Mouse (Mus musculus) intestine, embryonic 15.5 days (tissue): ENCODE results near the gene Igf1. TPM values are rescaled to one million over a fixed set of nuclear protein-coding genes. Genes with fewer than 3 reads are reported as not detected.

Experiments
- ATAC-seq: fragments of 200-750 bp; cut with Nextera tagmentation; 2 replicates; pipeline ENCODE4 v1.8.0; 2017; ENCODE audit warnings: moderate TSS enrichment, moderate library complexity
- H3K27ac ChIP-seq: fragments of 300-500 bp; sonication (generic); 2 replicates; pipeline ENCODE4 v1.5.1; 2015; ENCODE audit warnings: mild to moderate bottlenecking, inconsistent platforms
- H3K27me3 ChIP-seq: fragments of 300-500 bp; sonication (generic); replicated peaks from 2 replicates; pipeline ENCODE4 v1.6.1; 2015; ENCODE audit warnings: inconsistent platforms
- H3K36me3 ChIP-seq: fragments of 300-500 bp; sonication (generic); 2 replicates; pipeline ENCODE4 v1.6.1; 2015; ENCODE audit warnings: inconsistent platforms
- H3K4me1 ChIP-seq: fragments of 300-500 bp; sonication (generic); replicated peaks from 2 replicates; pipeline ENCODE4 v1.6.1; 2015; ENCODE audit warnings: inconsistent platforms
- H3K4me2 ChIP-seq: fragments of 300-500 bp; sonication (generic); replicated peaks from 2 replicates; pipeline ENCODE4 v1.6.1; 2015; ENCODE audit warnings: mild to moderate bottlenecking, inconsistent platforms
- H3K4me3 ChIP-seq: fragments of 300-500 bp; sonication (generic); replicated peaks from 2 replicates; pipeline ENCODE4 v1.5.1; 2015; ENCODE audit warnings: inconsistent platforms
- H3K9ac ChIP-seq: fragments of 300-500 bp; sonication (generic); 2 replicates; pipeline ENCODE4 v1.6.1; 2015; ENCODE audit warnings: inconsistent platforms
- H3K9me3 ChIP-seq: fragments of 300-500 bp; sonication (generic); 2 replicates; pipeline ENCODE4 v1.6.1; 2016; ENCODE audit warnings: inconsistent platforms
- WGBS: fragments of 180-500 bp; shearing (Covaris S2); methylation state at CpG from one replicate; pipeline ENCODE4 v1.1.7; 2015; 5-methylcytosine and 5-hydroxymethylcytosine counted together
- polyA plus RNA-seq: library from polyadenylated mRNA; unstranded; fragments of >200 nt; fragmentation: Nextera tagmentation; extraction: Ambion mirVana; gene quantifications from 2 replicates; pipeline ENCODE4 v1.2.1, GENCODE M21; 2015

Gene Igf1
- 43.4 and 52.5 TPM in 2 replicates for polyA plus RNA-seq

GRCm38 (mm10) chr10:87858013-87858806 is at the start of gene Igf1:
Gene Igf1, plus strand, starts transcription at chr10:87858265.
- Histone ChIP-seq H3K9me3 (no peaks in the 10 kb centered on the region), H3K36me3 (no peaks in the 10 kb centered on the region), H3K27me3 (no peaks in the 10 kb centered on the region), H3K4me3 (peak within 1 kb of the TSS; percentile 51), H3K4me1 (peaks cover 12% of the 10 kb centered on the region), H3K4me2 (peak within 1 kb of the TSS; percentile 86), H3K27ac (peak within 1 kb of the TSS; percentile 80; the same call in 1 of the 2 replicates), H3K9ac (no peak within 1 kb of the TSS)
- WGBS, result 32% methylated on average over 5 of the region's 5 CpGs
- peak; percentile 39; the same call in 1 of the 2 replicates for ATAC-seq

GRCm38 (mm10) chr10:87812157-87813072 is 45.6 kb upstream of the Igf1 start:
- Histone ChIP-seq H3K36me3 (no peaks in the 10 kb centered on the region), H3K9me3 (no peaks in the 10 kb centered on the region), H3K4me2 (0 out of 2 replicates have a peak overlapping the region, but pooled peaks have one; percentile 1), H3K9ac (no peak overlapping the region), H3K4me1 (no peaks in the 10 kb centered on the region), H3K27me3 (no peaks in the 10 kb centered on the region), H3K4me3 (no peak overlapping the region), H3K27ac (no peak overlapping the region)
- WGBS, result 25% methylated on average over 8 of the region's 8 CpGs
- no peak for ATAC-seq

GRCm38 (mm10) chr10:87813073-87813590 is 44.9 kb upstream of the Igf1 start:
- no peaks in the 10 kb centered on the region for H3K9me3 ChIP-seq
- H3K4me1 ChIP-seq, result no peaks in the 10 kb centered on the region
- no peaks in the 10 kb centered on the region for H3K36me3 ChIP-seq
- H3K27ac ChIP-seq, result no peak overlapping the region
- H3K4me2 ChIP-seq, result 0 out of 2 replicates have a peak overlapping the region, but pooled peaks have one; percentile 1
- no peak overlapping the region for H3K9ac ChIP-seq
- H3K27me3 ChIP-seq, result no peaks in the 10 kb centered on the region
- 21% methylated on average over 3 of the region's 3 CpGs for WGBS
- no peak overlapping the region for H3K4me3 ChIP-seq
- ATAC-seq, result peak; percentile 23; the same call in 1 of the 2 replicates

- no peak overlapping the region for H3K4me2 ChIP-seq
- no peak overlapping the region for H3K4me3 ChIP-seq
- no peaks in the 10 kb centered on the region for H3K27me3 ChIP-seq
- no peaks in the 10 kb centered on the region for H3K4me1 ChIP-seq
- H3K36me3 ChIP-seq, result no peaks in the 10 kb centered on the region
- WGBS, result 82% methylated on average over 4 of the region's 4 CpGs
- H3K9me3 ChIP-seq, result no peaks in the 10 kb centered on the region
- no peak overlapping the region for H3K27ac ChIP-seq
- ATAC-seq, result no peak
- H3K9ac ChIP-seq, result no peak overlapping the region
Measured at GRCm38 (mm10) chr10:87816861-87817260, 41.2 kb upstream of the Igf1 start.

- WGBS, result 59% methylated on average over 7 of the region's 7 CpGs
- H3K27ac ChIP-seq, result no peak overlapping the region
- no peak overlapping the region for H3K9ac ChIP-seq
- no peaks in the 10 kb centered on the region for H3K9me3 ChIP-seq
- no peaks in the 10 kb centered on the region for H3K27me3 ChIP-seq
- no peaks in the 10 kb centered on the region for H3K4me1 ChIP-seq
- no peak overlapping the region for H3K4me2 ChIP-seq
- no peak overlapping the region for H3K4me3 ChIP-seq
- ATAC-seq, result no peak
- H3K36me3 ChIP-seq, result no peaks in the 10 kb centered on the region
Measured at GRCm38 (mm10) chr10:87817786-87818185, 40.3 kb upstream of the Igf1 start.

- no peak overlapping the region for H3K27ac ChIP-seq
- 61% methylated on average over 10 of the region's 10 CpGs for WGBS
- ATAC-seq, result no peak
- H3K9me3 ChIP-seq, result no peaks in the 10 kb centered on the region
- H3K27me3 ChIP-seq, result no peaks in the 10 kb centered on the region
- H3K9ac ChIP-seq, result no peak overlapping the region
- no peaks in the 10 kb centered on the region for H3K36me3 ChIP-seq
- no peak overlapping the region for H3K4me2 ChIP-seq
- H3K4me1 ChIP-seq, result no peaks in the 10 kb centered on the region
- no peak overlapping the region for H3K4me3 ChIP-seq
Measured at GRCm38 (mm10) chr10:87821906-87822305, 36.2 kb upstream of the Igf1 start.

- Histone ChIP-seq H3K9me3 (no peaks in the 10 kb centered on the region), H3K9ac (no peak overlapping the region), H3K36me3 (no peaks in the 10 kb centered on the region), H3K27ac (no peak overlapping the region), H3K4me3 (no peak overlapping the region), H3K4me2 (no peak overlapping the region), H3K27me3 (no peaks in the 10 kb centered on the region), H3K4me1 (no peaks in the 10 kb centered on the region)
- no peak for ATAC-seq
- WGBS, result 89% methylated on average over 2 of the region's 2 CpGs
Measured at GRCm38 (mm10) chr10:87830012-87830411, 28.1 kb upstream of the Igf1 start.

GRCm38 (mm10) chr10:87830639-87831038 is 27.4 kb upstream of the Igf1 start:
- Histone ChIP-seq H3K27me3 (no peaks in the 10 kb centered on the region), H3K4me1 (no peaks in the 10 kb centered on the region), H3K4me3 (no peak overlapping the region), H3K9me3 (no peaks in the 10 kb centered on the region), H3K4me2 (no peak overlapping the region), H3K36me3 (no peaks in the 10 kb centered on the region), H3K27ac (no peak overlapping the region), H3K9ac (no peak overlapping the region)
- no peak for ATAC-seq
- WGBS, result 87% methylated on average over 2 of the region's 2 CpGs

GRCm38 (mm10) chr10:87832101-87832500 is 26.0 kb upstream of the Igf1 start:
- H3K4me1 ChIP-seq, result no peaks in the 10 kb centered on the region
- H3K27ac ChIP-seq, result no peak overlapping the region
- no peaks in the 10 kb centered on the region for H3K36me3 ChIP-seq
- no peak overlapping the region for H3K4me3 ChIP-seq
- H3K9me3 ChIP-seq, result no peaks in the 10 kb centered on the region
- no peak overlapping the region for H3K9ac ChIP-seq
- 88% methylated on average over 1 of the region's 1 CpGs for WGBS
- H3K27me3 ChIP-seq, result no peaks in the 10 kb centered on the region
- no peak overlapping the region for H3K4me2 ChIP-seq
- no peak for ATAC-seq

- no peak overlapping the region for H3K27ac ChIP-seq
- H3K9me3 ChIP-seq, result no peaks in the 10 kb centered on the region
- ATAC-seq, result no peak
- no peak overlapping the region for H3K4me2 ChIP-seq
- H3K4me3 ChIP-seq, result no peak overlapping the region
- no peaks in the 10 kb centered on the region for H3K36me3 ChIP-seq
- no peaks in the 10 kb centered on the region for H3K27me3 ChIP-seq
- no peaks in the 10 kb centered on the region for H3K4me1 ChIP-seq
- WGBS, result 83% methylated on average over 1 of the region's 1 CpGs
- no peak overlapping the region for H3K9ac ChIP-seq
Measured at GRCm38 (mm10) chr10:87839454-87839853, 18.6 kb upstream of the Igf1 start.

GRCm38 (mm10) chr10:87842501-87842900 is 15.6 kb upstream of the Igf1 start:
- no peak for ATAC-seq

GRCm38 (mm10) chr10:87844917-87845552 is 13.0 kb upstream of the Igf1 start:
- ATAC-seq, result no peak
- no peak overlapping the region for H3K4me3 ChIP-seq
- H3K9ac ChIP-seq, result no peak overlapping the region
- no peak overlapping the region for H3K4me2 ChIP-seq
- no peaks in the 10 kb centered on the region for H3K27me3 ChIP-seq
- no peaks in the 10 kb centered on the region for H3K9me3 ChIP-seq
- no peaks in the 10 kb centered on the region for H3K36me3 ChIP-seq
- H3K27ac ChIP-seq, result no peak overlapping the region
- WGBS, result 28% methylated on average over 8 of the region's 8 CpGs
- no peaks in the 10 kb centered on the region for H3K4me1 ChIP-seq

More at GRCm38 (mm10) chr10:87842501-87842900, 15.6 kb upstream of the Igf1 start:
- Histone ChIP-seq H3K27me3 (no peaks in the 10 kb centered on the region), H3K4me3 (no peak overlapping the region), H3K4me1 (no peaks in the 10 kb centered on the region), H3K9ac (no peak overlapping the region), H3K9me3 (no peaks in the 10 kb centered on the region), H3K27ac (no peak overlapping the region), H3K36me3 (no peaks in the 10 kb centered on the region), H3K4me2 (no peak overlapping the region)
- 81% methylated on average over 4 of the region's 4 CpGs for WGBS
